Mouse (Mus musculus) small intestine, adult 2 months (tissue): ENCODE measurements around the gene Kctd6.

Experiments
- CTCF ChIP-seq: fragments of 200-500 bp; IDR thresholded peaks from 2 replicates; pipeline ENCODE4 v1.5.1; 2012; ENCODE audit warnings: low read depth, mild to moderate bottlenecking, control low read depth, inconsistent platforms, low read length, moderate library complexity, mixed read lengths; ENCODE audit not compliant: insufficient replicate concordance, insufficient read length; ENCODE audit errors: extremely low read depth
- POLR2A ChIP-seq: fragments of 200-500 bp; IDR thresholded peaks from 2 replicates; pipeline ENCODE4 v1.6.1; 2012; ENCODE audit warnings: low read depth, mild to moderate bottlenecking, control low read depth, inconsistent platforms, low read length, moderate library complexity

GRCm38 (mm10) chr14:8222561-8222960 is 8.6 kb downstream of the Kctd6 start:
- TF ChIP-seq CTCF (no peak), POLR2A (no peak)
